Mouse (Mus musculus) T-helper 17 cell (primary cell): Measurements from ENCODE around the gene Igsf9.

Experiments
- in situ Hi-C, 2 experiments: fragments of 300-600 bp; cut with MboI, MseI; formaldehyde crosslinking; loops; 1 replicate in 1 of 2; 2 replicates in 1 of 2; pipeline ENCODE4 v1.15.1; 2025; ENCODE audit warnings: high pct_unique_total_duplicates in 2 of 2

The Igsf9 gene

DNA sequence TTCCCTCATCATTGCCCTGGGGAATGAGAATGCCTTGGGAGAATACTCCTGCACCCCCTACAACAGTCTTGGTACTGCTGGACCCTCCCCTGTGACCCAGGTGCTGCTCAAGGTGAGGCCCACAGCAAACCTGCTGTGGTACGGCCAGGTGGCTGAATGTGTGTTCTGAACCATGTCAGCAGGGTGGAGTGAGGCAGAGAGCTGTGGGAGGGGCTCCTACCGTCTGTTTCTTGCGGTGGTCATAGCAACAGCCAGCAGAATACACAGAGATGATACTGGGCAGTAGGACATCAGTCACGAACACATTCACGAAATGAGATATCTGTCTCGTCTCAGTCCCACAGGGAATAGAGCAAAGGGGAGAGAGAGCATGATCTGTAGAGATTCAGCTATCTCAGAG lies 11.9 kb downstream of the Igsf9 start:
- in situ Hi-C loops = loop anchor here in 1 of 2 experiments (5.0 kb wide), 1 partner anchor 81 kb away; no protein-coding TSS in a partner anchor

DNA sequence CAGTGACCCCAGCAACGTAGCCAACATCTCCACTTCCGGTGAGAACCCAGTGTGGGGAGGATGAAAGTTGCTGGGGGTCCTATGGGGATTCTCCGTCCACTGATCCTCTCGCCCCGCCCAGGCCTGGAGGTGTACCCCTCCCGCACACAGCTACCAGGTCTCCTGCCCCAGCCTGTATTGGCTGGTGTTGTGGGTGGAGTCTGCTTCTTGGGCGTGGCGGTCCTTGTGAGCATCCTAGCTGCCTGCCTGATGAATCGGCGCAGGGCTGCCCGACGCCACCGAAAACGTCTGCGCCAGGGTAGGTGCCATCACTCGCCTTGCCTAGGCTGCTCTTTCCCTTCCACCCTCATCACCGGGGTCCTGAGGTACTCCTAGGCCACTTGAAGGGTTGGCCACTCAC lies 14.4 kb downstream of the Igsf9 start:
- in situ Hi-C loops = no loop called here

DNA sequence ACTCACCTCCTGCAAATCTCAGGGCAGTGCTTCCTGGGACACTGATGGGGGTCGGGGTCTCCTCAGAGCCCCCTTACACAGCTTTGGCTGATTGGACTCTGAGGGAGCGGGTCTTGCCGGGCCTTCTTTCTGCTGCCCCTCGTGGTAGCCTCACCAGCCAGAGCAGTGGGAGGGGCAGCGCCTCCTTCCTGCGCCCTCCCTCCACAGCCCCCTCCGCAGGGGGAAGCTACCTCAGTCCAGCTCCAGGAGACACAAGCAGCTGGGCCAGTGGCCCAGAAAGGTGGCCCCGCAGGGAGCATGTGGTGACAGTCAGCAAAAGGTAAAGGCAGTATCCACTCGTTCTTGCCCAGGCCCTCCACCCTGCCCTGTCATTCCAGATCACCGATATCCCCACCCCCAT lies 15.8 kb downstream of the Igsf9 start:
- in situ Hi-C loops = no loop called here

DNA sequence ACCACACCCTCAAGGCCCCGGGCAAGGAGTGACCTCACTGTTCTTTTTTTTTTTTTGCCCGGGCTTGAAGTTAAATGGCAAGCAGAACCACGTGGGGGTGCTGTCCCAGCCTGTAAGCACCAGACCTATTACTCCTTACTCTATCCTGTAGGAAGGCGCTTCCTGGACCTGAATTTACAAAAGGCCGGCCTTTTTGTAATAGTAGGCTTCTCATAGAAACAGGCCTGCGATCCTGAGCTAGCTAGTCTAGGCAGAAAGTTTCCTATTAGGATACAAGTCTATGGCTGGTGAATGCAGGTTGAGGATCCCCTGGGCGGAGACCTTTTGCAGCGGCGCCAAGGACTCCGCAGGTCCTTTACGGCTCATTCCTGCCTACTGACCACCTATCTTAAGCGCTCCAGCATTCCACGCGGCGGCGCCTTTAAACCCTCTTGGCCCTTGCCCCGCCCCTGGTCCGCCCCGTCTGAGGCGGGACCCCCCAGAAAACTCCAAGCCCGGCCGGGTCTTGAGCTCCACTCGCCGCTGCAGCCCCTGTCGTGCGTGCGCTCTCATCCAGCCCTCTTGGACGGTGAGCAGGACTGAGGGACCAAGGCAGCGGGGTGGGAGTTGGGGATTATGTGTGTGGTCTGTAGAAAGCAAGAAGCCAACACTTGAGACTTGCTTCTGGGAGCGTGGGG lies 18.3 kb downstream of the Igsf9 start, which contains the start of gene Tagln2:
Gene Tagln2 (plus strand): TSS at position 283 of the 677 bp plus-strand sequence.
- in situ Hi-C loops = loop anchor here in 1 of 2 experiments (25.0 kb wide), 2 partner anchors 1438 to 1638 kb away; partner anchors contain the start of genes Atf6 and Fcgr3

DNA sequence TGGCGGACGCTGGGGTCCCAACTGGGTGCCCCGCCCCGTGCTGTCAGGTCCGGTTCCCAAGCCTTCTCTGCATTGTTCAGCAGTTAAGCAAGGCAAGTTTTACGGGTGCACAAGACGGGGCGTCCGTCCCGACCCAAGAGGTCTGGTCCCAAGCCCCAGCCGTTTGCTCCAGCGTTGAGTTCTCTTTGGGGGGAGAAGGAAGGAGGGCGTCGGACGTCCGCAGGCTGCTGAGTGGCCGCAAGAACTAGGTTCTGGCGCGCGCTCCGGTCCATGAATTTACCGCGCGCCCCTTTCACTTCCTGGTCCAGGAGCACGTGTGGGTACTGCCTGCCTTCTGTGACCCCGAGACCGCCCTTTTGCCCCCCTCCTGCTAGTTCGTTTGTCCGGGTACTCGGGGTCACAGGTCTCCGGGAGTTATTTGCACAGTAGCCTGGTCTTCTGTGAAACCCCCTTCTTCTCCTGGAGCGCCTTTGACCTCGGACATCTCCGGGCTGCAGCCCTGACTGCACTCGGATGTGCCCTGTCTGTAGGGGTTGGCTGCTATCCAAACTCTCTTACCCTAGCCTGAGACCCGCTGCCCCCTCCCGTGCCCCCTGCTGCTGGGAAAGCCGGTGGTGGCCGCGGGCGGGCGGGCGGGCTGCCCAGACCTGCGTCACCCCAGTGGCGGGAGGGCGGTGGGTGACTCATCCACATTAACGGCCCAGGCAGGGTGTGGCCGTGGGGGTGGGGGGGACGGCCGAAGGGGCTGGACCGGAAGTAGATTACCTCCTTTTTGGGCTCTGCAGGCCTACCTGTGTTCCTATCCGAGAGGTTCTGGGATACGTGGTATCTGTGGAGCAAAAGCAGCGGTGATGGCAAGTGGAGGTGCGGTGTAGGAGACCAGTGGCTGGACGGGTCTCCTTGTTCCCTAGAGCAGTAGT lies 19.1 kb downstream of the Igsf9 start:
- in situ Hi-C loops = loop anchor here in 1 of 2 experiments (25.0 kb wide), 2 partner anchors 1438 to 1638 kb away; partner anchors contain the start of genes Atf6 and Fcgr3

DNA sequence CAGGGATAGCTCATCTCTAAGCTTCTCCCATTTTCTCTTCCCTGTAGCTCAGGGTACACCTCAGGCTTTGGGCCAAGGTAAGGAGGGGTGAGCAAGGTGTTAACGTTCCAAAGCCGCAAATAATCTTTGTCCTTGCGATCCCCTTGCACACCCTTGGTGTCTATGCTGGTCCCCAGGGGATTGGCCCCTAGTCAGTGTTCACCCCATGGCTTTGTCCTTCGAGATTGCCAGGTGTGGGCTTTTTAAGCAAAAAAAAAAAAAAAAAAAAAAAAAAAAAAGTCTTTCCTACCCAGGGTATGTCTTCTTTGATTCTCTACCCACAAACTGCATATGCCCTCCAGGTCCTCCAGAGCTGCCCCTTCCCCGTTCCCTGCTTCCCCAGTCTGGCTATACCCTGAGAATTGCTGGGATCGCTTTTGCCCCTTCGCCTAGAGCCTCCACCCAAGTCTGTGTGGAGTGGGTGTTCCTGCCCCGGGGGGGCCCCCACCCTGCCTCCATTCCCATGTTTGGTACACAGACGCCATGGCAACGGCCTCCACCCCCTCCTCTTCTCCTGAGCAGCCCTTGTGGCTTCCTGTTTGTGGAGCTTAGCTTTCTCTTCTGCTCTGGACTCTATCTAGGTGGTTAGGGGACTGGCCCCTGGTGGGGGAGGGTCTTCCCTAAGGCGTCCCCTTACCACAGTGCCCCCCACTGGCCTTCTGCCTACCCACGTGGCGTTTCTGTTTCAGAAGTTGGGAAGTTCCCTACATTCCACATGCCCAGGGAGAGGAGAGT lies 20.0 kb downstream of the Igsf9 start:
- in situ Hi-C loops = loop anchor here in 1 of 2 experiments (25.0 kb wide), 2 partner anchors 1439 to 1639 kb away; partner anchors contain the start of genes Atf6 and Fcgr3

DNA sequence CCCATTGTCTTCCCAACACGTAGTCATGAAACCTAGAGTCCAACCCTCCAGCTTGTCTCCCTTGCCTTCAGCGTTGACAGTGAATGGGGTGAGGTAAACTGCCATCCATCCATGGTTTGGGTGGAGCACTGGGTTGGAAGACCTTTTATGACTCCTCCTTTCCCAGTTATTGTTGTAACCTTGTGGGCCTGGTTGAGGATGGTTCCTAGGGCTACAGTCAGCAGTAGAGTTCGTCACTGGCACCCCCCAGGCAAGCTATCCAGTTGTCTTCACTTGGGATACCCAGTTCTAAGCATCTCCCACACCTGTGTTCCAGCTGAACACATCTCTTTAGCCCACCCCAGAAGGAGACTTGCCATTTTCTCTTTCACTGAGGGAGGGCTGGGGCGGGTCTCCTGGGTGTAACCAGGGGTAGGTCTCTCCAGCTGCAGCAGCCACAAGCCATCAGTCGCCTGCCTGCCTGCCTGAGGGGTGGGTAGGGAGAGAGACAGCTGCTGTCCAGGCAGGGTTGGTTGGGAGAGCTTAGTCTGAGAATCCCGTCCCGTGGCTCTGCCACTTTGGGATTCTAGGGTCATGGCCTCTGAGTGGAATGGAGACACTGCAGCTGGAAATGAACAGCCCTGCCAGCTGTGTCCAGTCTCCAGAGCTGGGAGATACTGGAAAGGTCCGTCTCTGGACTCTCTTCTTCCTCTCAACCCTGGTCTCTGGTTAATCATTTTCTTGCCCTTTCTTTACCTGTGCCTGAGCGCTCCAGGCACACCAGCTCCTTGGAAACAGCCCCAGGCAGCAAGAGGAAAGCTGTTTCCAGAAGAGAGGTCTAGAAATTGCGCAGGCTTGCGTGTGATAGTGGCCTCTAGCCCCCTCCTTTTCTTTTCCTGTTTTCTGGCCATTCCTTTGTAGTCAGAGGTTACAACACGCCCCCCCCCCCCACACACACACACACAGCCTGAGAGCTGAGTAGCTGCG lies 20.8 kb downstream of the Igsf9 start:
- in situ Hi-C loops = loop anchor here in 1 of 2 experiments (25.0 kb wide), 2 partner anchors 1440 to 1640 kb away; partner anchors contain the start of genes Atf6 and Fcgr3

DNA sequence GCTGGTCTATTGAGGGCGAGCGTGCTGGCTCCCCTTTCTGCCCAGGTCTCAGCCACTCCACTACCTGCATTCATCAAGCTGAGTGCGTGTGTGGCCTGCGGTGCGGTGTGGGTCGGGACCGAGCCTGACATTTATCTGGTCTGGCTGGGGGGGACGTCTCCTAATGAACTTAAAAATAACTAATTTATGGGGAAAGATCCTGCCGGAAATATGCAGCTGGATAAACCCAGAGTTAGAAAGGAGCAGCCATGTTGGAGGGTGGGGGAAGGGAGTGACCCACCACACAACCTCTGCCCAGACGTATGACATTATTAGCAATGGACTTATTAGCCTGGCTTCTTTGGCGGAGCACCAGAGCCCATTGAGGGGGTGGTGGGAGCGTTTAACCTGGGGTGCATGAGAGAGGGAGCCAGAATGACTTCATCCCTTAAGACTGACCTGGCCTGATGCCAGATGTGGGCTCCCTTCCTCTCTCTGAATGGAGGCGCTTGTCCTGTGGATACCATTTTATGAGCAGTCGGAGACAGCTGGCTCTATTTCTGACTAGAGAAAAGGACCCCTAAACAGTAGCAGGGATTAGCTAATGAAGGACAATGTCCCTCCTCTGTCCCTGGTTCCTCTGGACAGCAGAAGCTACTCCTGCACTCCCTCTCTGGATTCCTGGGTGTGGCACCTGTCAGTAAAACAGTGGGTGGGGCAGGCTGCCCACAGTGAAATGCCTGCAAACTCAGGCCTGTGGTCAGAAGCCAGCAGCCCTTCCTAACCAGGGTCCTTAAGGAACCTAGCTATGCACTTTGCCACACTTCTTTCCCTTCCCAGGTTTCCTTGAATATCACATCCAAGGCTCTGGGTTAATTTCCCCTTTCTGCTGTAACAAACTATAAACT lies 21.8 kb downstream of the Igsf9 start:
- in situ Hi-C loops = loop anchor here in 1 of 2 experiments (25.0 kb wide), 2 partner anchors 1441 to 1641 kb away; partner anchors contain the start of genes Atf6 and Fcgr3

DNA sequence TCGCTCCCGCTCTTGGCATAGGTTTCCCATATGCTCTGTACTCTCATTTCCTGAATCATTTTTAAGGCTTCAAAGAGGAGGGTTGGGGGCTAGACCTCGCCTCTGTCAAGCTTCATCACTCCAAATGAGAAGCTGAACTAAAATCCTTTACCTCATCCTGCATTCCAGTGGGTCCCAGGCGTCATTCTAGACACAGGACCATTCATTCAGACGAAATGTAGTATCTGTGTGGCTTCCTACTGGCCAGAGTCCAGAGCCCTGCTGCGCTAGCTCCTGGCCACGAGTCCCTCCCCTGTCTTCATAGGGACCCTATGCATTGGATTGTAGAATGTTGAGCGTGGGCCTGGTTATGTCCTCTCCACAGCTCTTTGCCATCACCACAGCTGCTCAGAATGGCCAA lies 23.2 kb downstream of the Igsf9 start:
- in situ Hi-C loops = loop anchor here in 1 of 2 experiments (25.0 kb wide), 2 partner anchors 1442 to 1642 kb away; partner anchors contain the start of genes Atf6 and Fcgr3

DNA sequence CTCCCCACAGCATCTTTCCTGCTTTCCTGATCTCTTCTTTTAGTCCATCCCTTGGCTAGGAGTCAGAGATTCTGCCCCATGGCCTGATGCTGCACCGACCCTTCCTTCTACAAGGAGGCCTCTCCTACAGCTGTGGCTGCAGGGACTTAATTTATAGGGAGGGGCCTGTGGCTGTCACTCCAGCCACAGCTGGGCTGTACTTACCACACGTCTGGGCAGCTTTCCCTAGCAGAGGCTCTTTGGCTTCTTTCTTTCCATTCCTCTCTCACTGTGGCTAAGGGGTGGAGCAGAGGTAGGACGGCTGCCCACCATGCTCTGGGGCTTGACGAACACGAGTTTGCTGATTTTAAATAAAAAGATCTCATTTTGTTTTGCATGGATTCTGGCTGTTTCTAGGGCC lies 25.4 kb downstream of the Igsf9 start:
- in situ Hi-C loops = loop anchor here in 1 of 2 experiments (25.0 kb wide), 2 partner anchors 1445 to 1645 kb away; partner anchors contain the start of genes Atf6 and Fcgr3

DNA sequence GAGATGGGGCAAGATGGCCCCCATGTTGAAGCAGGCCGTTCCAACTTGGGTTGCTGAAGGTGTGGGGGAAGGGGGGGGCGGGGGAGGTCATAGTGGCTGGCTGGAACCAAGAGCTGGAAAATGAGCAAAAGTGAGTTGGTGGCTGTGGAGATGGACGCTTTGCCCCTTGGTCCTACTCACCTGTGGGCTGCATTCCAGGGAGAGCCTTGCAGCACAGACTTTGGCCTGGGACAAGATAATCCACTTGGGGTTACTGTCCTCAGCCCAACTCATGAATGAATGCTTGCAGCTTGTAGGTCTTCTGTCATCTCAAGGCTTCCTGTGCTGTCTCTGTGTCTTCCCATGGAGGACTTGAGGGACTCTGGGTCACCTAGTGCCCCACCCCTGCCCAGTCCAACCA lies 26.1 kb downstream of the Igsf9 start:
- in situ Hi-C loops = loop anchor here in 1 of 2 experiments (25.0 kb wide), 2 partner anchors 1445 to 1645 kb away; partner anchors contain the start of genes Atf6 and Fcgr3

DNA sequence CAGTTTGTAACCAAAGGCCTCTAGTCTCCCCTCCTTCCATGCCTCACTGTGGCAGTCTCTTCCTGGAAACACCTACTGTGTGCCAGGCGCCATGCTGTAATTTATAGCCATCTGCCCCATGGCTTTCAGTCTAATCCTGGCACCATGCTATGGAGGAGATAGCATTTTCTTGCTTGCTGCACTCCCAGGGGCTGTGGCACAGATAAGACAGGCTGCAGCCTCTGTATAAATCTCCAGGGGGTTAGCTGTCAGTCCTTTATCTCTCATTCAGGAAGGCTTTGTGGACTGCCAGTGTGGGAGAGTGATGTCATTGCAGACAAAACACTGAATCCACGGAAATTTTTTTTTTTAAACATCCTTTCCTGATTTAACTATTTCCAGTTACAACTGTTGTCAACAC lies 26.6 kb downstream of the Igsf9 start:
- in situ Hi-C loops = loop anchor here in 1 of 2 experiments (25.0 kb wide), 2 partner anchors 1446 to 1646 kb away; partner anchors contain the start of genes Atf6 and Fcgr3

DNA sequence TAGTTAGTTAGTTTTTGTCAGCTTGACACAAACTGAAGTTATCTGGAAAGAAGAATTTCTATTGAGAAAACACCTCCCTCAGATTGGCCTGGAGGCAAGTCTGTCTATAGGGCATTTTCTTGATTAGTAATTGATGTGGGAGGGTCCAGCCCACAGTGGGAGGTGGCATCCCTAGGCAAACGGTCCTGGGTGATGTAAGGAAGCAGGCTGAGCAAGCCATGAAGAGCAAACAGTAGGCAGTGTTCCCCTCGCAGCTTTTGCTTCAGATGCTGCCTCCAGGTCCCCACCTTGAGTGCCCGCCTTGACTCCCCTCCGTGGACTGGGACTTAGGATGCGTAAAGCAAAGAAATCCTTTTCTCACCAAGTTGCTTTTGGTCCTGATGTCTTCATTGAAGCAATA lies 27.6 kb downstream of the Igsf9 start:
- in situ Hi-C loops = loop anchor here in 1 of 2 experiments (25.0 kb wide), 2 partner anchors 1447 to 1647 kb away; partner anchors contain the start of genes Atf6 and Fcgr3

DNA sequence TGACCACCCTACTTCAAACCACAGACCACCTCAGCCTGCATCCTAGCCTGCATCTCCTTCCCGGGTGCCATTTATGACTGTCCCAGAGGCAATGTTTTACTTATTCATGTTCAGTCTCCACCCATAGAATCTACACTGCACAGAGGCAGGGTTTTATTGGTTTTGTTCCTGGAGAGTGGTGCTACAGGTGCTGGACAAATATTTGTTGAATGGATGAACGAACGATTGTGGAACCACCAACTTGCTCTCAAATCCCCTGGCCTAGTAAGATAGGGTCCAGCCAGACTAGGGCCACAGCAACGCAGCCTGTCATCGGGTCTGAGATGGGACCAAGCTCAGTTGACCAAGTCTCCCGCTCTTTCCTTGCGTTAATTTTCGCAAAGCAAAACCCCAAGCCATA lies 28.4 kb downstream of the Igsf9 start:
- in situ Hi-C loops = loop anchor here (10.0 to 25.0 kb wide), 3 partner anchors 305 to 1648 kb away; partner anchors contain the start of genes Atf6 (in 1 of the 2), Fcgr3 (in 1 of the 2) and Pea15a (in 1 of the 2)

DNA sequence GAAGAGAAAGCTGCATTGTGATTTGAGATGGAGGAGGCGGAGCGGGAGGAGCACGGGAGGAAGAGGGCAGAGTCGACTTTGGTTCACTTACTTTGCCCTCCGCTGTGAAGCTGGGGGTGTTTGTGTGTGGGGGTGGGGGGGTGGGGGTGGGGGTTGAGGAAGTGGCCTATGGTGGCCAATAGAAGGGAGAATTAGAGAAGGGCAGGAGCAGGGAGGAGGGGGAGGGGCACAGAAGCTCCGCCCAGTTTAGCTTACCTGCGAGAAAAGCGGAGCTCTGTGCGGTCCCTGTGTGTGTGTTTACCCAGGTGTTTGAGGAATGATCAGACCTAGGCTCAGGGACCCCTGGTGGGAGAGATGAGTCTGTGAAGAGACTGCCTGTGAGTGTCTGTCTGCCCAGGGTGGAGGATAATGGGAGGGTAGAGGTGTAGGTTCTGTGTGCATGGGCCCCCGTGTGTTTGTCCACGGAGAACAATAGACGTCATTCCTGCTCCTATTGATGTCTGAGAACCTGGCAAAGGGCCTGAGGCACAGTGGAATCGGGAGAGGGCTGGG lies 28.9 kb downstream of the Igsf9 start:
- in situ Hi-C loops = loop anchor here (10.0 to 25.0 kb wide), 3 partner anchors 306 to 1648 kb away; partner anchors contain the start of genes Atf6 (in 1 of the 2), Fcgr3 (in 1 of the 2) and Pea15a (in 1 of the 2)

DNA sequence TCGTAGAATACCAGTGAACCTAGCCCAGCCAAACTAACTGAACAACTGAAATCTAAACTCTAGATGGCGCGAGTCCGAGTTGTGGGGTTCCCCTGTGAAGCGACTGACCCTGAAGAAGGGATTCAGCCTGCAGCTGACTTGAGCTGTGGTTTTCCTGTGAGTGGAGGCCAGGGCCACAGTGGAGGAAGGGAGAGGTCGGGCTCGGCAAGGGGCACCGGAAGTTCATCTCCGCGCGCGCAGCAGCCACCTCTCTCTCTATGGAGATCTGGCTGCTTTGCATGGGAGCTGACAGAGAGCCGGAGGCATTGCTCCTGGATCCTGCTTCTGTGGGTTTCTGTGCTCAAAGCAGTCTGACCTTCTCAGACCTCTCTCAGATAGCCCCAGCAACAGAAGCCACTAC lies 31.4 kb downstream of the Igsf9 start:
- in situ Hi-C loops = loop anchor here (10.0 to 25.0 kb wide), 3 partner anchors 308 to 1651 kb away; partner anchors contain the start of genes Atf6 (in 1 of the 2), Fcgr3 (in 1 of the 2) and Pea15a (in 1 of the 2)

DNA sequence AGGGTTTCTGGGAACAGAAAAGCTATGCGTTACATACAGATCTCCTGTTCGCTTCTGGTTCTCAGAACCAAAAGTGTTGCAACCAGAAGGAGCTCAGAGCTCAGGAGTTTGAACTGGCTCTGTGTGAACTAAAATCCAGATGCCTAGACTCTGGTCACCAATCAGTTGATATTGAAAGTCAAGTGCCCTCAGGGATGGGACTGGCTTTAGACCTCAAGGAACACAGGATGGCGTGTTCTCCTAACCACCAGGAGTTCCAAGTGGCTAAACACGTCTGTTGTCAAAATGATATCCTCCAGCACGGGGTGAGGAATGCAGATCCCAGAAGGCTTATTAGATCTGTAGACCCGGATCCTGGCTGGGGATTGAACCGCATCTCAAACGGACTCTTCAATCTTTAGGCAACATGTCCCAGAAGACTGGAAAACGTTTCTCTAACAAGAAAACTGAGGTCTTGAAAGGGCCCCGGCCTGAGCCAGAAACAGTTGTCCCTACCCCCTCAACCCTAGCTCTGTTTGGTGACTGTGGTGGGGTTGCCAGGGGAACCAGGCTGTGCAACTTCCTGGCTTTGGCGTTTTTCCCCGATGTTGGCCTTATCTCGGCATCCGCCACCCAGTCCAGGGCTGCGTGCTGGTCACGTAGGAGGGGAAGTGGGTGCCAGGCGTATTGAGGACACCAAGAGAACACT lies 32.1 kb downstream of the Igsf9 start:
- in situ Hi-C loops = loop anchor here (10.0 to 25.0 kb wide), 3 partner anchors 309 to 1651 kb away; partner anchors contain the start of genes Atf6 (in 1 of the 2), Fcgr3 (in 1 of the 2) and Pea15a (in 1 of the 2)
